Mouse (Mus musculus) stomach, postnatal 0 days (tissue): ENCODE results near the gene Bsn.

Experiments
- CTCF ChIP-seq: IDR thresholded peaks from 2 replicates; pipeline ENCODE4 v1.5.1; 2016; ENCODE audit warnings: antibody characterized with exemption, low read depth, mild to moderate bottlenecking, moderate library complexity
- EP300 ChIP-seq: optimal IDR thresholded peaks from 2 replicates; pipeline ENCODE3; 2016; ENCODE audit warnings: antibody characterized with exemption

- TF ChIP-seq CTCF = no peak
- TF ChIP-seq EP300 = no peak
These were observed 142.3 kb downstream of the Bsn start for GRCm38 (mm10) chr9:108047601-108048565.
